11 mouse cellular contexts compared by ENCODE assay signal in the genomic region with DNA sequence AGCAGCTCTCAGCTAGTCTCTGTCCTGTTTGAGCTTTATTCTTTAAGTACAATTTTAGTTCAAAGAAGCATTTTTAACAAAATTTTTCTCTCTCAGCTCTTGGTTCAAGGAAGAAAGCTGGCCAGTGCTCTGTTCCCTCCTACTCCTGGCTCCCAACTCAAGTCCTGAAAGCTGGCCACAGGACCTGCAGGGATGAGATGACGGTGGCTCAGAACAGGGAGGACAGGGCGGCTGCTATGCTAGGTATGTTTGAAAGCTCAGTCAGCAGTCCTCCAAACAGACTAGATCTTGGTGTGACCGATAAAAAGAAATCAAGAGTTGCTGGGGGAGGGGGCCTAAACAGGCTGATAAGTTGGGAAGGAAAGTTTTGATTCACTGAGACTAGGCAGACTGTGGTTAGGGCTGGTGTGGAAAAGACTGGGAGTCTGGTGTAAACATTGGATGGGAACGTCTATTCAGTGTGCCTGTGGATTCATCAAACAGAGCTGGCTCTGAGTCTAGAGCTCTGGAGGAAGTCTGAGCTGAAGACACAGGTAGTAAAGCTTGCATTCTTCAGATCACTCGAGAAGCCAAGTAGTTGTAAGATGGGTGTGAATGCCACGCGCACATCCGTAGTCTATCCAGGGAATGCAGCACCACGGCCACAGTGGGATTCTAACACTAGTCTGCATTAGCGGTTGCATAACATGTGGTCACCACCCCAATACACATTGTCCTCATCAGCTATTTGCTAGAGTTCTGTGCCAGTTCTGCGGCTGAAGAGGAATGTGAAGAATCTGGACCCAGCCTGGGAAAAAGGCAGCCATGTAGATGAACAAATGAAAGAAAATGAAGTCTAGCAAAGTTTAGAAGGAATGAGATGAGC. TPM values are rescaled to one million over a fixed set of nuclear protein-coding genes. Genes with fewer than 3 reads are reported as not detected.
A peak's percentile ranks its signal among the peaks of the same experiment; 100 is the strongest.
DNase-seq lines count a peak whose midpoint lies in the region; ATAC-seq lines count a peak whose summit lies in the region.
"Had no signal": no experiment of that assay in that cellular context is flagged by ENCODE, and none has a peak within 500 bp of the region (broad histone marks: within the 10 kb centered on the region; RNA-seq: fewer than 3 reads in every experiment).

No protein-coding gene starts in this region.

- no peak for ATAC-seq in forebrain, embryonic 14.5 days
- no peak for ATAC-seq in granulocyte monocyte progenitor cell, adult 5-6 weeks (replicated peaks; ENCODE audit: poor library complexity, severe bottlenecking)
- ATAC-seq: forebrain, embryonic 15.5 days had no signal

- H3K9ac ChIP-seq in forebrain, embryonic 14.5 days (ENCODE audit: low read length): no peak overlapping the region
- H3K9ac ChIP-seq: forebrain, embryonic 15.5 days; neural tube, embryonic 12.5 days had no signal

- H3K4me2 ChIP-seq in forebrain, embryonic 14.5 days (ENCODE audit: low read length): no peak overlapping the region
- H3K4me2 ChIP-seq: forebrain, embryonic 15.5 days; neural tube, embryonic 12.5 days had no signal

- WGBS in forebrain, embryonic 14.5 days: 86% methylated on average over 11 of the region's 11 CpGs

- H3K9me3 ChIP-seq in forebrain, embryonic 14.5 days (replicated peaks; ENCODE audit: control insufficient read depth, low read length): no peaks in the 10 kb centered on the region
- H3K9me3 ChIP-seq: forebrain, embryonic 15.5 days; neural tube, embryonic 12.5 days had no signal

- H3K4me3 ChIP-seq in brown adipose tissue, adult 24 weeks (ENCODE audit: insufficient read depth, low read depth, low read length): no peak overlapping the region
- H3K4me3 ChIP-seq in forebrain, embryonic 14.5 days (ENCODE audit: low read depth, low read length): no peak overlapping the region
- H3K4me3 ChIP-seq: forebrain, embryonic 15.5 days; neural tube, embryonic 12.5 days had no signal

- intact Hi-C loops in heart, postnatal 25 days (cut with DNase I): no loop called here

- DNase-seq in adrenal gland, postnatal 10 days: peak; percentile 10
- DNase-seq in adrenal gland, postnatal 36 days: no peak
- peak; percentile 51 for DNase-seq in heart, postnatal 25 days (ENCODE audit: low spot score)
- DNase-seq in lung, postnatal 36 days: peak; percentile 92
- no peak for DNase-seq in layer of hippocampus, postnatal 10 days (ENCODE audit: low spot score in 2 of 2)
- no peak for DNase-seq in forebrain, embryonic 14.5 days (ENCODE audit: low spot score)
- DNase-seq: thymus, postnatal 14 days had no signal

- no peaks in the 10 kb centered on the region for H3K36me3 ChIP-seq in forebrain, embryonic 14.5 days (ENCODE audit: control insufficient read depth, insufficient read depth, low read length)
- H3K36me3 ChIP-seq: forebrain, embryonic 15.5 days; neural tube, embryonic 12.5 days had no signal

- no peaks in the 10 kb centered on the region for H3K4me1 ChIP-seq in brown adipose tissue, adult 24 weeks (ENCODE audit: control insufficient read depth, insufficient read depth, insufficient read length, low read length)
- H3K4me1 ChIP-seq in forebrain, embryonic 14.5 days (ENCODE audit: control insufficient read depth, insufficient read depth, low read length): no peaks in the 10 kb centered on the region
- H3K4me1 ChIP-seq: forebrain, embryonic 15.5 days; neural tube, embryonic 12.5 days had no signal

- peak overlapping the region; percentile 62 for H3K27ac ChIP-seq in brown adipose tissue, adult 24 weeks (replicated peaks; ENCODE audit: low read depth, low read length)
- no peak overlapping the region for H3K27ac ChIP-seq in forebrain, embryonic 14.5 days (ENCODE audit: low read depth, low read length)
- H3K27ac ChIP-seq: forebrain, embryonic 15.5 days; neural tube, embryonic 12.5 days had no signal

- no peaks in the 10 kb centered on the region for H3K27me3 ChIP-seq in forebrain, embryonic 14.5 days (replicated peaks; ENCODE audit: control insufficient read depth, insufficient read depth, low read length)
- H3K27me3 ChIP-seq: forebrain, embryonic 15.5 days; neural tube, embryonic 12.5 days had no signal

RNA-seq across cellular contexts. Expression of gene Rrp1b, which starts 53.3 kb away (rescaled TPM):
- total RNA-seq in adrenal gland, postnatal 10 days (2021): 10 to 100 TPM; 15.5 to 21.7 TPM
- 10 to 100 TPM; 21.7 to 30.4 TPM for total RNA-seq in adrenal gland, postnatal 36 days (2021)
- polyA plus RNA-seq in brown adipose tissue, adult 24 weeks (2012; ENCODE audit: insufficient read depth, insufficient read length, missing spikeins): 3.2 and 5.9 TPM in 2 replicates
- total RNA-seq in heart, postnatal 25 days (2021): 1 to 10 TPM; 8.6 to 8.8 TPM
- total RNA-seq in layer of hippocampus, postnatal 10 days (2021): 10 to 100 TPM; 19.1 to 26.8 TPM
- 29.0 and 29.5 TPM in 2 replicates for polyA plus RNA-seq in forebrain, embryonic 14.5 days (2014; fragmentation: Nextera tagmentation; extraction: Ambion mirVana)
- 92.0 and 114 TPM in 2 replicates for total RNA-seq in granulocyte monocyte progenitor cell, adult 5-6 weeks (2014; fragmentation: Nextera tagmentation)
- 46.6 and 47.0 TPM in 2 replicates for total RNA-seq in granulocyte monocyte progenitor cell, adult 5-6 weeks (2017)

RNA-seq across cellular contexts. Expression of gene Hsf2bp, which starts 53.6 kb away (rescaled TPM):
- 1 to 10 TPM; 1.4 to 1.7 TPM for total RNA-seq in adrenal gland, postnatal 10 days (2021)
- total RNA-seq in adrenal gland, postnatal 36 days (2021): 1 to 10 TPM in 1 of 2 experiments, under 1 TPM in 1; 0.46 to 1.3 TPM
- not detected in 2 replicates for polyA plus RNA-seq in brown adipose tissue, adult 24 weeks (2012; ENCODE audit: insufficient read depth, insufficient read length, missing spikeins)
- 1 to 10 TPM in 1 of 2 experiments, under 1 TPM in 1; 0.75 to 1.4 TPM for total RNA-seq in heart, postnatal 25 days (2021)
- total RNA-seq in layer of hippocampus, postnatal 10 days (2021): 1 to 10 TPM in 1 of 2 experiments, under 1 TPM in 1; 0.71 to 1.4 TPM
- 0.33 and 0.62 TPM in 2 replicates for polyA plus RNA-seq in forebrain, embryonic 14.5 days (2014; fragmentation: Nextera tagmentation; extraction: Ambion mirVana)
- total RNA-seq in granulocyte monocyte progenitor cell, adult 5-6 weeks (2014; fragmentation: Nextera tagmentation): not detected in 2 replicates
- total RNA-seq in granulocyte monocyte progenitor cell, adult 5-6 weeks (2017): not detected in 2 replicates

Comparison
In these comparisons a context has a peak if more than half of its experiments do, and no peak if none do; other contexts are left out.
1. DNase-seq: peak in adrenal gland, postnatal 10 days (single experiment), heart, postnatal 25 days (single experiment) and lung, postnatal 36 days (single experiment); none in adrenal gland, postnatal 36 days (0 of 2), layer of hippocampus, postnatal 10 days (0 of 2) and forebrain, embryonic 14.5 days (single experiment).